Comparison of ENCODE assay signal across 26 mouse cellular contexts in genomic region chr19:55927674-55928061, GRCm38 (mm10).
DNase-seq lines count a peak whose midpoint lies in the region; ATAC-seq lines count a peak whose summit lies in the region.
"Had no signal": no experiment of that assay in that cellular context is flagged by ENCODE, and none has a peak within 500 bp of the region (broad histone marks: within the 10 kb centered on the region; RNA-seq: fewer than 3 reads in every experiment).

No protein-coding gene starts in this region.

- H3K4me1 ChIP-seq in forebrain, embryonic 11.5 days (replicated peaks; ENCODE audit: control insufficient read depth, insufficient read depth, low read length), result 0 out of 2 replicates have a peak, but pooled peaks cover 3% of the 10 kb centered on the region
- peaks cover 21% of the 10 kb centered on the region for H3K4me1 ChIP-seq in forebrain, embryonic 12.5 days
- H3K4me1 ChIP-seq in midbrain, embryonic 15.5 days, result peaks cover 23% of the 10 kb centered on the region
- H3K4me1 ChIP-seq in midbrain, embryonic 13.5 days (replicated peaks), result peaks cover 37% of the 10 kb centered on the region
- H3K4me1 ChIP-seq in liver, embryonic 15.5 days (replicated peaks), result peaks cover 77% of the 10 kb centered on the region
- H3K4me1 ChIP-seq: embryonic facial prominence, embryonic 13.5 days; hindbrain, embryonic 15.5 days had no signal

- no peak overlapping the region for H3K4me3 ChIP-seq in forebrain, embryonic 11.5 days (ENCODE audit: low read depth, low read length)
- no peak overlapping the region for H3K4me3 ChIP-seq in forebrain, embryonic 12.5 days (replicated peaks)
- H3K4me3 ChIP-seq in midbrain, embryonic 15.5 days, result no peak overlapping the region
- H3K4me3 ChIP-seq in midbrain, embryonic 13.5 days (replicated peaks), result no peak overlapping the region
- peak overlapping the region; percentile 60 for H3K4me3 ChIP-seq in liver, embryonic 15.5 days (replicated peaks)
- H3K4me3 ChIP-seq: embryonic facial prominence, embryonic 13.5 days; forebrain, embryonic 15.5 days; gastrocnemius, adult 2 months; heart, adult 2 months; hindbrain, embryonic 10.5 days; hindbrain, embryonic 15.5 days; left cerebral cortex, adult 2 months had no signal

- H3K36me3 ChIP-seq in forebrain, embryonic 11.5 days (ENCODE audit: control insufficient read depth, insufficient read depth, low read length), result peaks cover 7% of the 10 kb centered on the region
- H3K36me3 ChIP-seq in forebrain, embryonic 12.5 days (replicated peaks), result peaks cover 12% of the 10 kb centered on the region
- H3K36me3 ChIP-seq in midbrain, embryonic 15.5 days (replicated peaks), result no peaks in the 10 kb centered on the region
- H3K36me3 ChIP-seq in midbrain, embryonic 13.5 days, result peaks cover 23% of the 10 kb centered on the region
- peaks cover 23% of the 10 kb centered on the region for H3K36me3 ChIP-seq in liver, embryonic 15.5 days (replicated peaks)
- H3K36me3 ChIP-seq: forebrain, embryonic 15.5 days had no signal

- peaks cover 3% of the 10 kb centered on the region; the same call in 1 of the 2 replicates for H3K27me3 ChIP-seq in forebrain, embryonic 11.5 days (ENCODE audit: control insufficient read depth, insufficient read depth, low read length)
- H3K27me3 ChIP-seq in forebrain, embryonic 12.5 days, result peaks cover 22% of the 10 kb centered on the region
- no peaks in the 10 kb centered on the region for H3K27me3 ChIP-seq in midbrain, embryonic 15.5 days (replicated peaks)
- H3K27me3 ChIP-seq in midbrain, embryonic 13.5 days, result no peaks in the 10 kb centered on the region
- no peaks in the 10 kb centered on the region for H3K27me3 ChIP-seq in liver, embryonic 15.5 days
- H3K27me3 ChIP-seq: embryonic facial prominence, embryonic 13.5 days; forebrain, embryonic 15.5 days; hindbrain, embryonic 15.5 days had no signal

- ATAC-seq in forebrain, embryonic 11.5 days (replicated peaks; ENCODE audit: low FRiP score), result no peak
- ATAC-seq in forebrain, embryonic 12.5 days (ENCODE audit: low FRiP score), result no peak
- ATAC-seq in midbrain, embryonic 15.5 days (replicated peaks), result no peak
- ATAC-seq in midbrain, embryonic 13.5 days, result no peak
- ATAC-seq in liver, embryonic 15.5 days (ENCODE audit: insufficient read depth), result no peak
- ATAC-seq: forebrain, embryonic 15.5 days; inflammation-experienced regulatory T-cells, adult 6 months had no signal

- no peak overlapping the region for H3K4me2 ChIP-seq in forebrain, embryonic 11.5 days (ENCODE audit: low read depth, low read length, severe bottlenecking)
- no peak overlapping the region for H3K4me2 ChIP-seq in forebrain, embryonic 12.5 days
- H3K4me2 ChIP-seq in midbrain, embryonic 15.5 days, result no peak overlapping the region
- H3K4me2 ChIP-seq in midbrain, embryonic 13.5 days (replicated peaks), result no peak overlapping the region
- peak overlapping the region; percentile 67 for H3K4me2 ChIP-seq in liver, embryonic 15.5 days
- H3K4me2 ChIP-seq: embryonic facial prominence, embryonic 13.5 days; forebrain, embryonic 15.5 days; hindbrain, embryonic 15.5 days; lung, embryonic 14.5 days had no signal

- H3K27ac ChIP-seq in forebrain, embryonic 11.5 days (ENCODE audit: low read depth, low read length), result no peak overlapping the region
- H3K27ac ChIP-seq in forebrain, embryonic 12.5 days, result no peak overlapping the region
- peak overlapping the region; percentile 76 for H3K27ac ChIP-seq in midbrain, embryonic 15.5 days
- no peak overlapping the region for H3K27ac ChIP-seq in midbrain, embryonic 13.5 days
- peak overlapping the region; percentile 96 for H3K27ac ChIP-seq in liver, embryonic 15.5 days (replicated peaks)
- H3K27ac ChIP-seq: embryonic facial prominence, embryonic 13.5 days; forebrain, embryonic 15.5 days; gastrocnemius, adult 2 months; heart, adult 2 months; hindbrain, embryonic 10.5 days; hindbrain, embryonic 15.5 days; left cerebral cortex, adult 2 months had no signal

- H3K9ac ChIP-seq in forebrain, embryonic 11.5 days (ENCODE audit: low read length), result no peak overlapping the region
- no peak overlapping the region for H3K9ac ChIP-seq in forebrain, embryonic 12.5 days
- no peak overlapping the region for H3K9ac ChIP-seq in midbrain, embryonic 15.5 days
- H3K9ac ChIP-seq in midbrain, embryonic 13.5 days (replicated peaks), result no peak overlapping the region
- peak overlapping the region; percentile 47 for H3K9ac ChIP-seq in liver, embryonic 15.5 days
- H3K9ac ChIP-seq: embryonic facial prominence, embryonic 13.5 days; forebrain, embryonic 15.5 days; hindbrain, embryonic 15.5 days; lung, embryonic 14.5 days had no signal

- peak; percentile 48 for DNase-seq in forebrain, embryonic 11.5 days (ENCODE audit: low spot score)
- no peak for DNase-seq in cerebellum, adult 11 months
- no peak for DNase-seq in layer of hippocampus, postnatal 25 days (ENCODE audit: extremely low spot score in 1 of 2, low spot score in 1 of 2)
- DNase-seq: adrenal gland, postnatal 14 days; cerebellum, adult 11-12 months; cerebellum, adult 9-11 months; gastrocnemius, adult 2 months; heart, adult 2 months; heart, postnatal 14 days; kidney, adult 11 months; kidney, postnatal 25 days; lung, embryonic 14.5 days; lung, postnatal 14 days; right cerebral cortex, adult 18-20 months; spleen, adult 18-20 months; thymus, postnatal 14 days had no signal

- H3K9me3 ChIP-seq in forebrain, embryonic 11.5 days (ENCODE audit: control insufficient read depth, low read length), result no peaks in the 10 kb centered on the region; the same call in 1 of the 2 replicates
- no peaks in the 10 kb centered on the region for H3K9me3 ChIP-seq in forebrain, embryonic 12.5 days
- no peaks in the 10 kb centered on the region for H3K9me3 ChIP-seq in midbrain, embryonic 15.5 days
- H3K9me3 ChIP-seq in midbrain, embryonic 13.5 days, result no peaks in the 10 kb centered on the region
- no peaks in the 10 kb centered on the region for H3K9me3 ChIP-seq in liver, embryonic 15.5 days (replicated peaks)
- H3K9me3 ChIP-seq: embryonic facial prominence, embryonic 13.5 days; forebrain, embryonic 15.5 days; hindbrain, embryonic 10.5 days; hindbrain, embryonic 15.5 days had no signal

- 93% methylated on average over 9 of the region's 9 CpGs for WGBS in forebrain, embryonic 11.5 days
- 96% methylated on average over 9 of the region's 9 CpGs for WGBS in forebrain, embryonic 12.5 days
- WGBS in midbrain, embryonic 15.5 days, result 84% methylated on average over 9 of the region's 9 CpGs
- WGBS in midbrain, embryonic 13.5 days, result 92% methylated on average over 9 of the region's 9 CpGs
- WGBS in liver, embryonic 15.5 days (ENCODE audit: insufficient replicate concordance), result 83% methylated on average over 9 of the region's 9 CpGs

Comparison
In these comparisons a context has a peak if more than half of its experiments do, and no peak if none do; other contexts are left out.
1. H3K27ac ChIP-seq: peak in midbrain, embryonic 15.5 days (single experiment) and liver, embryonic 15.5 days (single experiment); none in forebrain, embryonic 11.5 days (single experiment), forebrain, embryonic 12.5 days (single experiment) and midbrain, embryonic 13.5 days (single experiment).